Mouse (Mus musculus) spleen, adult 2 months (tissue): ENCODE measurements at regions not wholly inside any gene's neighbourhood (a gene's known extent, or its start where the extent isn't known, plus 50 kb on each side); places are given as distances from the start of the nearest gene placed in this dataset.

Experiments used
- CTCF ChIP-seq: fragments of 200-500 bp; IDR thresholded peaks from 2 replicates; pipeline ENCODE4 v1.5.1; 2011; ENCODE audit warnings: mild to moderate bottlenecking, inconsistent platforms; ENCODE audit not compliant: insufficient read depth, insufficient read length, insufficient replicate concordance; ENCODE audit errors: extremely low read depth
- POLR2A ChIP-seq: fragments of 200-500 bp; IDR thresholded peaks from 2 replicates; pipeline ENCODE4 v1.6.1; 2011; ENCODE audit warnings: low read depth, low read length, inconsistent platforms

- no peak for TF ChIP-seq POLR2A
- no peak for TF ChIP-seq CTCF
These were observed 163.8 kb upstream of the Hapln1 start for GRCm38 (mm10) chr13:89375526-89376474.
